Mouse (Mus musculus) midbrain, embryonic 11.5 days (tissue): ENCODE data around the gene Lemd2. TPM values are rescaled to one million over a fixed set of nuclear protein-coding genes. Genes with fewer than 3 reads are reported as not detected.

Experiments used
- ATAC-seq: fragments of 200-750 bp; cut with Nextera tagmentation; 2 replicates; pipeline ENCODE4 v1.8.0; 2017; ENCODE audit warnings: moderate TSS enrichment, moderate library complexity; ENCODE audit not compliant: low FRiP score
- DNase-seq: peaks from one replicate; pipeline ENCODE4 v3.0.0; 2015; ENCODE audit warnings: low spot score; ENCODE audit errors: missing footprints
- H3K27ac ChIP-seq: fragments of 300-500 bp; sonication (generic); 2 replicates; pipeline ENCODE4 v1.5.1; 2014; ENCODE audit warnings: low read depth, low read length
- H3K27me3 ChIP-seq: fragments of 300-500 bp; sonication (generic); 2 replicates; pipeline ENCODE4 v1.6.1; 2014; ENCODE audit warnings: mild to moderate bottlenecking, low read length, moderate library complexity, mixed read lengths; ENCODE audit not compliant: control insufficient read depth, insufficient read depth
- H3K36me3 ChIP-seq: fragments of 300-500 bp; sonication (generic); 2 replicates; pipeline ENCODE4 v1.6.1; 2014; ENCODE audit warnings: mild to moderate bottlenecking, low read length, moderate library complexity, mixed read lengths; ENCODE audit not compliant: control insufficient read depth, insufficient read depth
- H3K4me1 ChIP-seq: fragments of 300-500 bp; sonication (generic); 2 replicates; pipeline ENCODE4 v1.6.1; 2014; ENCODE audit warnings: low read length; ENCODE audit not compliant: control insufficient read depth, insufficient read depth
- H3K4me2 ChIP-seq: fragments of 300-500 bp; sonication (generic); 2 replicates; pipeline ENCODE4 v1.6.1; 2014; ENCODE audit warnings: mild to moderate bottlenecking, moderate library complexity
- H3K4me3 ChIP-seq: fragments of 300-500 bp; sonication (generic); 2 replicates; pipeline ENCODE4 v1.5.1; 2014; ENCODE audit warnings: low read depth, low read length
- H3K9ac ChIP-seq: fragments of 300-500 bp; sonication (generic); 2 replicates; pipeline ENCODE4 v1.6.1; 2014; ENCODE audit warnings: low read length
- H3K9me3 ChIP-seq: fragments of 300-500 bp; sonication (generic); 2 replicates; pipeline ENCODE4 v1.6.1; 2016; ENCODE audit warnings: low read length; ENCODE audit not compliant: control insufficient read depth
- WGBS: fragments of 180-500 bp; shearing (Covaris S2); extraction: QIAGEN DNeasy Blood & Tissue Kit; methylation state at CpG from one replicate; pipeline ENCODE4 v1.1.7; 2014; 5-methylcytosine and 5-hydroxymethylcytosine counted together
- polyA plus RNA-seq: library from polyadenylated mRNA; unstranded; fragments of >200 nt; fragmentation: Nextera tagmentation; extraction: Ambion mirVana; gene quantifications from 2 replicates; pipeline ENCODE4 v1.2.1, GENCODE M21; 2014

Lemd2 gene
- polyA plus RNA-seq, 1 experiment from 2014 or later = 16.3 TPM

GRCm38 (mm10) chr17:27159169-27159568, 45.1 kb downstream of the Lemd2 start:
- H3K36me3 ChIP-seq = no peaks in the 10 kb centered on the region
- H3K4me1 ChIP-seq = no peaks in the 10 kb centered on the region
- no peak overlapping the region for H3K4me2 ChIP-seq
- ATAC-seq (no peak), DNase-seq (no peak)
- no peaks in the 10 kb centered on the region for H3K27me3 ChIP-seq
- H3K9ac ChIP-seq = no peak overlapping the region
- H3K27ac ChIP-seq = no peak overlapping the region
- H3K4me3 ChIP-seq = no peak overlapping the region
- no peaks in the 10 kb centered on the region for H3K9me3 ChIP-seq
- 84% methylated on average over 7 of the region's 7 CpGs for WGBS

GRCm38 (mm10) chr17:27158439-27158838, 45.8 kb downstream of the Lemd2 start:
- no peak for DNase-seq
- H3K4me2 ChIP-seq = no peak overlapping the region
- H3K4me1 ChIP-seq = peaks cover 3% of the 10 kb centered on the region; the same call in 1 of the 2 replicates
- no peak for ATAC-seq
- no peaks in the 10 kb centered on the region for H3K27me3 ChIP-seq
- no peaks in the 10 kb centered on the region for H3K36me3 ChIP-seq
- no peak overlapping the region for H3K4me3 ChIP-seq
- no peak overlapping the region for H3K9ac ChIP-seq
- H3K27ac ChIP-seq = no peak overlapping the region
- H3K9me3 ChIP-seq = no peaks in the 10 kb centered on the region
- WGBS = 78% methylated on average over 6 of the region's 6 CpGs

GRCm38 (mm10) chr17:27155752-27156151, 48.5 kb downstream of the Lemd2 start:
- no peaks in the 10 kb centered on the region for H3K36me3 ChIP-seq
- no peak overlapping the region for H3K9ac ChIP-seq
- no peaks in the 10 kb centered on the region for H3K9me3 ChIP-seq
- H3K4me3 ChIP-seq = no peak overlapping the region
- H3K27me3 ChIP-seq = no peaks in the 10 kb centered on the region
- 78% methylated on average over 8 of the region's 8 CpGs for WGBS
- peaks cover 4% of the 10 kb centered on the region; the same call in 1 of the 2 replicates for H3K4me1 ChIP-seq
- no peak overlapping the region for H3K27ac ChIP-seq
- ATAC-seq = no peak
- no peak overlapping the region for H3K4me2 ChIP-seq
- no peak for DNase-seq

- H3K36me3 ChIP-seq = no peaks in the 10 kb centered on the region
- no peak for ATAC-seq
- no peak overlapping the region for H3K4me3 ChIP-seq
- H3K27ac ChIP-seq = no peak overlapping the region
- no peak overlapping the region for H3K4me2 ChIP-seq
- H3K9ac ChIP-seq = no peak overlapping the region
- DNase-seq = no peak
- peaks cover 4% of the 10 kb centered on the region; the same call in 1 of the 2 replicates for H3K4me1 ChIP-seq
- H3K9me3 ChIP-seq = no peaks in the 10 kb centered on the region
- WGBS = 87% methylated on average over 6 of the region's 6 CpGs
- H3K27me3 ChIP-seq = no peaks in the 10 kb centered on the region
These were observed 49.4 kb downstream of the Lemd2 start for GRCm38 (mm10) chr17:27154881-27155280.

GRCm38 (mm10) chr17:27154256-27154655, 50.0 kb downstream of the Lemd2 start:
- no peaks in the 10 kb centered on the region for H3K36me3 ChIP-seq
- no peak overlapping the region for H3K4me2 ChIP-seq
- no peaks in the 10 kb centered on the region for H3K9me3 ChIP-seq
- H3K9ac ChIP-seq = no peak overlapping the region
- no peak for ATAC-seq
- WGBS = 92% methylated on average over 14 of the region's 14 CpGs
- H3K27ac ChIP-seq = no peak overlapping the region
- H3K27me3 ChIP-seq = no peaks in the 10 kb centered on the region
- peaks cover 4% of the 10 kb centered on the region; the same call in 1 of the 2 replicates for H3K4me1 ChIP-seq
- no peak for DNase-seq
- no peak overlapping the region for H3K4me3 ChIP-seq

GRCm38 (mm10) chr17:27153773-27154193, 50.5 kb downstream of the Lemd2 start:
- Histone ChIP-seq H3K36me3 (no peaks in the 10 kb centered on the region), H3K4me1 (peaks cover 4% of the 10 kb centered on the region), H3K27me3 (no peaks in the 10 kb centered on the region), H3K4me3 (no peak overlapping the region), H3K9me3 (no peaks in the 10 kb centered on the region), H3K27ac (no peak overlapping the region), H3K4me2 (no peak overlapping the region), H3K9ac (no peak overlapping the region)
- no peak for ATAC-seq
- DNase-seq = no peak
- 83% methylated on average over 9 of the region's 9 CpGs for WGBS

GRCm38 (mm10) chr17:27152976-27153723, 51.1 kb downstream of the Lemd2 start:
- Histone ChIP-seq H3K27me3 (no peaks in the 10 kb centered on the region), H3K27ac (no peak overlapping the region), H3K9me3 (no peaks in the 10 kb centered on the region), H3K9ac (no peak overlapping the region), H3K4me3 (no peak overlapping the region), H3K4me1 (peaks cover 4% of the 10 kb centered on the region), H3K4me2 (no peak overlapping the region), H3K36me3 (no peaks in the 10 kb centered on the region)
- DNase-seq (no peak), ATAC-seq (no peak)
- 63% methylated on average over 8 of the region's 8 CpGs for WGBS

- Histone ChIP-seq H3K4me2 (no peak overlapping the region), H3K27me3 (no peaks in the 10 kb centered on the region), H3K27ac (no peak overlapping the region), H3K4me1 (peaks cover 4% of the 10 kb centered on the region), H3K36me3 (no peaks in the 10 kb centered on the region), H3K9ac (no peak overlapping the region), H3K9me3 (no peaks in the 10 kb centered on the region), H3K4me3 (no peak overlapping the region)
- no peak for ATAC-seq
- 69% methylated on average over 8 of the region's 8 CpGs for WGBS
- no peak for DNase-seq
These were observed 52.9 kb downstream of the Lemd2 start for GRCm38 (mm10) chr17:27151411-27151810.

- Histone ChIP-seq H3K4me3 (no peak overlapping the region), H3K27me3 (no peaks in the 10 kb centered on the region), H3K4me1 (peaks cover 4% of the 10 kb centered on the region), H3K4me2 (no peak overlapping the region), H3K27ac (no peak overlapping the region), H3K36me3 (no peaks in the 10 kb centered on the region), H3K9ac (no peak overlapping the region), H3K9me3 (no peaks in the 10 kb centered on the region)
- DNase-seq = no peak
- 80% methylated on average over 7 of the region's 7 CpGs for WGBS
- ATAC-seq = no peak
These were observed 53.4 kb downstream of the Lemd2 start for GRCm38 (mm10) chr17:27150871-27151270.
